Mouse (Mus musculus) MEL (cell line): ENCODE results near the gene Olfr986. TPM values are rescaled to one million over a fixed set of nuclear protein-coding genes. Genes with fewer than 3 reads are reported as not detected.

Experiments
- DNase-seq: peaks from one replicate; pipeline ENCODE4 v3.0.0; 2011; ENCODE audit warnings: low read depth, low spot score
- H3K27ac ChIP-seq: 2 replicates; pipeline ENCODE4 v1.5.1; 2012; ENCODE audit warnings: low read depth, mild to moderate bottlenecking, control low read depth, low read length, moderate library complexity; ENCODE audit not compliant: control insufficient read depth
- H3K27me3 ChIP-seq, 2 experiments: fragments of 150-350 bp in 1 of 2; sonication (generic) in 1 of 2; 2 replicates each; pipeline ENCODE4 v1.6.1; 2012; ENCODE audit warnings: low read length in 2 of 2, mild to moderate bottlenecking in 2 of 2, improper control_type of control experiment in 1 of 2, moderate library complexity in 1 of 2; ENCODE audit not compliant: insufficient read depth in 2 of 2, control insufficient read depth in 1 of 2
- H3K36me3 ChIP-seq, 2 experiments: 2 replicates each; pipeline ENCODE4 v1.6.1; 2012 to 2014; ENCODE audit warnings: low read length in 2 of 2, improper control_type of control experiment in 1 of 2, inconsistent platforms in 1 of 2, mild to moderate bottlenecking in 1 of 2; ENCODE audit not compliant: insufficient read depth in 2 of 2, control insufficient read depth in 1 of 2
- H3K4me1 ChIP-seq, 2 experiments: fragments of 150-350 bp in 1 of 2; sonication (generic) in 1 of 2; 2 replicates each; pipeline ENCODE4 v1.6.1; 2012; ENCODE audit warnings: low read length in 2 of 2, improper control_type of control experiment in 1 of 2, mild to moderate bottlenecking in 1 of 2; ENCODE audit not compliant: insufficient read depth in 2 of 2, control insufficient read depth in 1 of 2
- H3K4me3 ChIP-seq, 2 experiments: fragments of 150-350 bp in 1 of 2; sonication (generic) in 1 of 2; 2 replicates each; pipeline ENCODE4 v1.5.1; 2012; ENCODE audit warnings: low read depth in 2 of 2, low read length in 2 of 2, mild to moderate bottlenecking in 2 of 2, moderate library complexity in 2 of 2, control low read depth in 1 of 2, improper control_type of control experiment in 1 of 2; ENCODE audit not compliant: control insufficient read depth in 1 of 2, insufficient read depth in 1 of 2
- H3K79me2 ChIP-seq: 2 replicates; pipeline ENCODE4 v1.6.1; 2012; ENCODE audit warnings: mild to moderate bottlenecking, low read length, moderate library complexity; ENCODE audit not compliant: control insufficient read depth, poor library complexity, insufficient read depth
- H3K9ac ChIP-seq: 2 replicates; pipeline ENCODE4 v1.6.1; 2012; ENCODE audit warnings: low read depth, mild to moderate bottlenecking, control low read depth, low read length, moderate library complexity; ENCODE audit not compliant: control insufficient read depth, poor library complexity, severe bottlenecking
- H3K9me3 ChIP-seq: fragments of 150-350 bp; sonication (generic); replicated peaks from 2 replicates; pipeline ENCODE4 v1.6.1; 2012; ENCODE audit warnings: mild to moderate bottlenecking, low read length, improper control_type of control experiment, moderate library complexity; ENCODE audit not compliant: insufficient read depth
- BHLHE40 ChIP-seq: IDR thresholded peaks from 2 replicates; pipeline ENCODE4 v1.6.1; 2012; ENCODE audit warnings: low read depth, mild to moderate bottlenecking, inconsistent platforms, low read length, improper control_type of control experiment, borderline replicate concordance
- CHD1 ChIP-seq: IDR thresholded peaks from 2 replicates; pipeline ENCODE4 v1.6.1; 2012; ENCODE audit warnings: low read depth, mild to moderate bottlenecking, inconsistent platforms, low read length, improper control_type of control experiment
- GABPA ChIP-seq: IDR thresholded peaks from 2 replicates; pipeline ENCODE4 v1.6.1; 2012; ENCODE audit warnings: low read depth, mild to moderate bottlenecking, inconsistent platforms, low read length, improper control_type of control experiment, moderate library complexity
- GATA1 ChIP-seq: IDR thresholded peaks from 2 replicates; pipeline ENCODE4 v1.6.1; 2011; ENCODE audit warnings: low read depth, low read length, improper control_type of control experiment
- HCFC1 ChIP-seq: IDR thresholded peaks from 2 replicates; pipeline ENCODE4 v1.6.1; 2012; ENCODE audit warnings: low read depth, mild to moderate bottlenecking, inconsistent platforms, low read length, improper control_type of control experiment, moderate library complexity
- JUND ChIP-seq: IDR thresholded peaks from 2 replicates; pipeline ENCODE4 v1.6.1; 2011; ENCODE audit warnings: low read depth, mild to moderate bottlenecking, improper control_type of control experiment, low read length
- MAZ ChIP-seq: IDR thresholded peaks from 2 replicates; pipeline ENCODE4 v1.6.1; 2012; ENCODE audit warnings: low read depth, mild to moderate bottlenecking, inconsistent platforms, low read length, improper control_type of control experiment
- MEF2A ChIP-seq: IDR thresholded peaks from 2 replicates; pipeline ENCODE4 v1.6.1; 2014; ENCODE audit warnings: low read depth, mild to moderate bottlenecking, inconsistent platforms, low read length, improper control_type of control experiment; ENCODE audit not compliant: poor library complexity, insufficient replicate concordance, severe bottlenecking; ENCODE audit errors: extremely low read depth
- MYB ChIP-seq: IDR thresholded peaks from 2 replicates; pipeline ENCODE4 v1.6.1; 2011; ENCODE audit warnings: mild to moderate bottlenecking, low read depth, low read length, improper control_type of control experiment
- NELFE ChIP-seq: IDR thresholded peaks from 2 replicates; pipeline ENCODE4 v1.6.1; 2011; ENCODE audit warnings: low read depth, low read length, improper control_type of control experiment
- SMC3 ChIP-seq: IDR thresholded peaks from 2 replicates; pipeline ENCODE4 v1.6.1; 2011; ENCODE audit warnings: low read depth, low read length, improper control_type of control experiment
- ZC3H11A ChIP-seq: IDR thresholded peaks from 2 replicates; pipeline ENCODE4 v1.6.1; 2012; ENCODE audit warnings: low read depth, mild to moderate bottlenecking, inconsistent platforms, low read length, improper control_type of control experiment
- ZMIZ1 ChIP-seq: IDR thresholded peaks from 2 replicates; pipeline ENCODE4 v1.6.1; 2012; ENCODE audit warnings: low read depth, mild to moderate bottlenecking, inconsistent platforms, low read length, improper control_type of control experiment, moderate library complexity
- ZNF384 ChIP-seq: IDR thresholded peaks from 2 replicates; pipeline ENCODE4 v1.6.1; 2012; ENCODE audit warnings: low read depth, mild to moderate bottlenecking, inconsistent platforms, low read length, improper control_type of control experiment
- polyA plus RNA-seq, 2 experiments: library from polyadenylated mRNA; stranded (reverse) in 1 of 2; unstranded in 1 of 2; fragments of >175 nt in 1 of 2; fragments of >200 nt in 1 of 2; gene quantifications; 2 replicates each; pipeline versions ENCODE4 v1.2.1 to v1.2.4; 2012; ENCODE audit warnings: low replicate concordance in 2 of 2, low read depth in 1 of 2; ENCODE audit not compliant: insufficient read length in 2 of 2, insufficient read depth in 1 of 2, missing spikeins in 1 of 2
- total RNA-seq: library from RNA; depleted of rRNA; stranded (reverse); fragments of 300-350 nt; gene quantifications from 2 replicates; pipeline ENCODE4 v1.2.3, GENCODE M21; 2012

Gene Olfr986
- total and polyA plus RNA-seq, 3 experiments, result not detected

GRCm38 (mm10) chr9:40228804-40229331 lies 48.1 kb downstream of the Olfr986 start:
- Histone ChIP-seq H3K4me1 (no peaks in the 10 kb centered on the region), H3K9me3 (no peaks in the 10 kb centered on the region), H3K79me2 (no peaks in the 10 kb centered on the region), H3K9ac (no peak overlapping the region), H3K27me3 (no peaks in the 10 kb centered on the region), H3K27ac (no peak overlapping the region), H3K36me3 (no peaks in the 10 kb centered on the region), H3K4me3 (no peak overlapping the region)
- TF ChIP-seq CHD1 (no peak), ZC3H11A (no peak), BHLHE40 (no peak), SMC3 (no peak), GATA1 (no peak), MYB (no peak), GABPA (no peak), HCFC1 (no peak)
- DNase-seq, result no peak

GRCm38 (mm10) chr9:40229479-40229878 lies 48.8 kb downstream of the Olfr986 start:
- Histone ChIP-seq H3K4me3 (no peak overlapping the region), H3K9me3 (no peaks in the 10 kb centered on the region), H3K36me3 (no peaks in the 10 kb centered on the region), H3K27me3 (no peaks in the 10 kb centered on the region), H3K27ac (no peak overlapping the region), H3K4me1 (no peaks in the 10 kb centered on the region), H3K79me2 (no peaks in the 10 kb centered on the region), H3K9ac (no peak overlapping the region)
- DNase-seq, result no peak
- TF ChIP-seq MEF2A, result no peak
- TF ChIP-seq BHLHE40, result no peak
- no peak for TF ChIP-seq JUND

- no peak for TF ChIP-seq HCFC1
- TF ChIP-seq NELFE, result no peak
- TF ChIP-seq ZMIZ1, result no peak
- TF ChIP-seq MAZ, result no peak
- TF ChIP-seq CHD1, result no peak
- TF ChIP-seq ZNF384, result no peak
- Histone ChIP-seq H3K9me3 (no peaks in the 10 kb centered on the region), H3K36me3 (no peaks in the 10 kb centered on the region), H3K27ac (no peak overlapping the region), H3K4me3 (no peak overlapping the region), H3K4me1 (no peaks in the 10 kb centered on the region), H3K79me2 (no peaks in the 10 kb centered on the region), H3K9ac (no peak overlapping the region), H3K27me3 (no peaks in the 10 kb centered on the region)
- no peak for DNase-seq
These were observed 50.3 kb downstream of the Olfr986 start for GRCm38 (mm10) chr9:40231019-40231418.
